Mouse (Mus musculus) intestine, postnatal 0 days (tissue): Measurements from ENCODE around the gene Tbc1d16. TPM values are rescaled to one million over a fixed set of nuclear protein-coding genes. Genes with fewer than 3 reads are reported as not detected.

Experiments used
- ATAC-seq: fragments of 200-750 bp; cut with Nextera tagmentation; 2 replicates; pipeline ENCODE4 v1.8.0; 2017; ENCODE audit warnings: mild to moderate bottlenecking, moderate TSS enrichment, moderate library complexity
- H3K27ac ChIP-seq: fragments of 300-500 bp; sonication (generic); 2 replicates; pipeline ENCODE4 v1.5.1; 2014; ENCODE audit warnings: mild to moderate bottlenecking, low read depth, low read length, moderate library complexity
- H3K27me3 ChIP-seq: fragments of 300-500 bp; sonication (generic); replicated peaks from 2 replicates; pipeline ENCODE4 v1.6.1; 2014; ENCODE audit warnings: low read length, mixed read lengths; ENCODE audit not compliant: control insufficient read depth, insufficient read depth
- H3K36me3 ChIP-seq: fragments of 300-500 bp; sonication (generic); 2 replicates; pipeline ENCODE4 v1.6.1; 2014; ENCODE audit warnings: mild to moderate bottlenecking, moderate library complexity; ENCODE audit not compliant: control insufficient read depth, insufficient read depth
- H3K4me1 ChIP-seq: fragments of 300-500 bp; sonication (generic); replicated peaks from 2 replicates; pipeline ENCODE4 v1.6.1; 2014; ENCODE audit warnings: antibody characterized with exemption, low read length, mixed read lengths; ENCODE audit not compliant: control insufficient read depth, insufficient read depth
- H3K4me2 ChIP-seq: fragments of 300-500 bp; sonication (generic); replicated peaks from 2 replicates; pipeline ENCODE4 v1.6.1; 2014; ENCODE audit warnings: low read depth, mild to moderate bottlenecking, moderate library complexity
- H3K4me3 ChIP-seq: fragments of 300-500 bp; sonication (generic); 2 replicates; pipeline ENCODE4 v1.5.1; 2014; ENCODE audit warnings: low read depth, low read length
- H3K9ac ChIP-seq: fragments of 300-500 bp; sonication (generic); 2 replicates; pipeline ENCODE4 v1.6.1; 2014; ENCODE audit warnings: mild to moderate bottlenecking, low read depth, low read length
- H3K9me3 ChIP-seq: fragments of 300-500 bp; sonication (generic); 2 replicates; pipeline ENCODE4 v1.6.1; 2016; ENCODE audit warnings: mixed run types; ENCODE audit not compliant: control insufficient read depth
- CTCF ChIP-seq: sonication (generic); IDR thresholded peaks from 2 replicates; pipeline ENCODE4 v1.5.1; 2016; ENCODE audit warnings: low read depth, mild to moderate bottlenecking, control low read depth, antibody characterized with exemption, moderate library complexity
- WGBS: fragments of 180-500 bp; shearing (Covaris S2); extraction: QIAGEN DNeasy Blood & Tissue Kit; methylation state at CpG from one replicate; pipeline ENCODE4 v1.1.7; 2014; 5-methylcytosine and 5-hydroxymethylcytosine counted together
- polyA plus RNA-seq: library from polyadenylated mRNA; unstranded; fragments of >200 nt; fragmentation: Nextera tagmentation; extraction: Ambion mirVana; gene quantifications from 2 replicates; pipeline ENCODE4 v1.2.1, GENCODE M21; 2015

The Tbc1d16 gene
- polyA plus RNA-seq, 1 experiment from 2014 or later = 3.8 TPM

DNA sequence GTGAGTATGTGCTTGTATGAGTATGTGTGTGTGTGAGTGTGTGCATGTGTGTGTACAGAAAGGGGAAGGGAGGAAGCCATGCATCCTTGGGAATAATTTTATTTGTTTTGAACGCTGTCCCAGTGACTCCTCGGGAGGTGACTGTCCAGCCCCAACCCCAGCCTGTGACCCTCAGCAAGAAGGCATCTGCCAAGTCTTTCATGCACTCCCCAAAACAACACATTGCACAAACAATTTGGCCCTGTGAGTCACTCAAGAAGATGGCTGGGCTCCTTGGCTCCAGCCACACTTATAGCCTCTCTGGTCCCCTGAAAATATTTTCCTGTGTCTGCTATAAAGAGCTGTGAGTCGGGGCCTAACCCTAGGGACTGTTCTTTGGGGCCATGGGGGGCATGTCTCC is 41.9 kb downstream of the Tbc1d16 start:
- 66% methylated on average over 3 of the region's 3 CpGs for WGBS
- ATAC-seq = no peak
- no peaks in the 10 kb centered on the region for H3K36me3 ChIP-seq
- no peaks in the 10 kb centered on the region for H3K9me3 ChIP-seq
- no peaks in the 10 kb centered on the region for H3K27me3 ChIP-seq
- no peak overlapping the region for H3K4me3 ChIP-seq
- H3K27ac ChIP-seq = no peak overlapping the region
- peaks cover 4% of the 10 kb centered on the region; the same call in 1 of the 2 replicates for H3K4me1 ChIP-seq
- TF ChIP-seq CTCF = no peak
- H3K9ac ChIP-seq = no peak overlapping the region
- H3K4me2 ChIP-seq = no peak overlapping the region

DNA sequence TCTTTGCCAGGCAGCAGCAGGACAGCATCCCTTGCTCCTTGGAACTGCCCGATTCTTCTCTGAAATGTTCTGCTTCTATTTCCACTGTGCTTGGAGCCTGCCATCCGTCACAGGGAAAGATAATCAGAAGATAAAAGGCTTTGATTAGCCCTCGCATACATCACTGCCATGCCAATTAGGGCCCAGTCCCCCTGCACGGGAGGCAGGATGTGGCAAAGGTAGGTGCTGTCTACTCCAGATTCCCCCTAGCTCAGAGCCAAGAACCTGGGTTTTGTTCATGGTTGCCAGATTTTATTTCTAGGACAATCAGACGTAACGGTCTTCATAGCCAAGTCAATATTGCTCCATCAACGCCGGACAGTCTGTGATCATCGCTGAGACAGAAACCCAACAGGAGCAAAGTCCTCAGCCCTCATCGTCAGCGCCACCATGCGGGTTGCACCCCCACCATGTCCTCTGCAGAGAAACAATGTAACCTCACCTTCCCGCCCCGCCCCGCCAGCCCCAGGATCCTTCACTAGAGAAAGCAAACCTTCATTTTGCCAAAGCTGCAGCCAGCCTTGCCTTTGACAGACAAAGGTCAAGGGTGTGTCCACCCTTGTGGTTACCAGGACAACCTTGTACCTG is 44.5 kb downstream of the Tbc1d16 start:
- Histone ChIP-seq H3K4me1 (peaks cover 4% of the 10 kb centered on the region; the same call in 1 of the 2 replicates), H3K27me3 (no peaks in the 10 kb centered on the region), H3K27ac (no peak overlapping the region), H3K9ac (no peak overlapping the region), H3K4me2 (no peak overlapping the region), H3K4me3 (no peak overlapping the region), H3K36me3 (no peaks in the 10 kb centered on the region), H3K9me3 (no peaks in the 10 kb centered on the region)
- TF ChIP-seq CTCF = peak; percentile 44
- WGBS = 42% methylated on average over 15 of the region's 15 CpGs
- peak; percentile 35; the same call in 1 of the 2 replicates for ATAC-seq

DNA sequence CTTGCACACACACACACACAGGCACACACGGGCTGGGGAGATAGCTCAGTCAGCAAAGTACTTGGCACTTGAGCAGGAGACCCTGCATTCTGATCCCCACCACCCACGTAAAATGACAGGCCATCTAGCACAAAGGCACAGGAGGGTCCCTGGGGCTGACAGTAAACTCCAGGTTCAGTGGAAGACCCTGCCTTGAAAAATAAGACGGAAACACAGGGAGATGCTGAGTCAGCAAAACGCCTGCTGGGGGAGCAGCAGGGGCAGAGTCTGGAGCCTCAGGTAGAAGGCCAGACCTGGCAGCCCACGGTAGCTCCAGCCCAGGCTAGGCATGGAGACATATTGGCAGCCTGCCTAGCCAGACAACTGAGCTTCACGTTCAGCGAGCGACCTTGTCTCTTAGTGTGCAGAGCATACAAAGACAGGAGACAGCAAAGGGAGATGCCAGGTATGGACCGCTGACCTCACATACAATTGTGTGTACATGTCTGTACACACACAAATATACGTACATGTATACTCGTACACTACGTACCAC is 46.4 kb downstream of the Tbc1d16 start:
- Histone ChIP-seq H3K4me3 (no peak overlapping the region), H3K36me3 (no peaks in the 10 kb centered on the region), H3K27me3 (no peaks in the 10 kb centered on the region), H3K4me2 (no peak overlapping the region), H3K9me3 (no peaks in the 10 kb centered on the region), H3K27ac (no peak overlapping the region), H3K9ac (no peak overlapping the region), H3K4me1 (no peaks in the 10 kb centered on the region)
- TF ChIP-seq CTCF = no peak
- ATAC-seq = no peak
- 80% methylated on average over 12 of the region's 12 CpGs for WGBS

- no peak for TF ChIP-seq CTCF
- Histone ChIP-seq H3K4me3 (no peak overlapping the region), H3K9me3 (no peaks in the 10 kb centered on the region), H3K27me3 (no peaks in the 10 kb centered on the region), H3K4me1 (no peaks in the 10 kb centered on the region), H3K4me2 (no peak overlapping the region), H3K27ac (no peak overlapping the region), H3K36me3 (no peaks in the 10 kb centered on the region), H3K9ac (no peak overlapping the region)
- no peak for ATAC-seq
- WGBS = 78% methylated on average over 14 of the region's 14 CpGs
Measured at GRCm38 (mm10) chr11:119180824-119181582, 47.3 kb downstream of the Tbc1d16 start.

DNA sequence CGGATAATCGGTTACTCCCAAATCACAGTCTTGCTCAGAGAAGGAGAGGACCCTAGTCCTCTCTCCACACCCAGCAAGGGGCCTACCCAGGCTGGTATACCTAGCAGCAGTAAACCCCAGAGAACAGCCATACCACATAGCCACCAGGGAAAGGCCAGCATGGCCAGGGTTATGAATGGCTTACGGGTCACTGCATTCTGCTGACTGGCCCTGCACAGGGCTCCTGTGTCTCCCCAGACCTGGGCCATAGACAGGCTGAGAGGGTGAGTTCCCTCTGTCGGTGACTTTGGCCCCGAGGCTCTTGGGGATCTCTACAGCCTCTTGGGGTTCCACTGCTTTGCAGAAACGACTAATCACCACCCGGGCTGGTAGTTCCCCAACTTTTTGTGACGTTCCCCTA is 50.0 kb downstream of the Tbc1d16 start:
- no peak for TF ChIP-seq CTCF
- no peak overlapping the region for H3K27ac ChIP-seq
- ATAC-seq = no peak
- no peaks in the 10 kb centered on the region; the same call in 1 of the 2 replicates for H3K36me3 ChIP-seq
- H3K4me1 ChIP-seq = no peaks in the 10 kb centered on the region
- WGBS = 85% methylated on average over 8 of the region's 8 CpGs
- no peaks in the 10 kb centered on the region for H3K27me3 ChIP-seq
- no peaks in the 10 kb centered on the region for H3K9me3 ChIP-seq
- no peak overlapping the region for H3K9ac ChIP-seq
- H3K4me2 ChIP-seq = no peak overlapping the region
- H3K4me3 ChIP-seq = no peak overlapping the region

DNA sequence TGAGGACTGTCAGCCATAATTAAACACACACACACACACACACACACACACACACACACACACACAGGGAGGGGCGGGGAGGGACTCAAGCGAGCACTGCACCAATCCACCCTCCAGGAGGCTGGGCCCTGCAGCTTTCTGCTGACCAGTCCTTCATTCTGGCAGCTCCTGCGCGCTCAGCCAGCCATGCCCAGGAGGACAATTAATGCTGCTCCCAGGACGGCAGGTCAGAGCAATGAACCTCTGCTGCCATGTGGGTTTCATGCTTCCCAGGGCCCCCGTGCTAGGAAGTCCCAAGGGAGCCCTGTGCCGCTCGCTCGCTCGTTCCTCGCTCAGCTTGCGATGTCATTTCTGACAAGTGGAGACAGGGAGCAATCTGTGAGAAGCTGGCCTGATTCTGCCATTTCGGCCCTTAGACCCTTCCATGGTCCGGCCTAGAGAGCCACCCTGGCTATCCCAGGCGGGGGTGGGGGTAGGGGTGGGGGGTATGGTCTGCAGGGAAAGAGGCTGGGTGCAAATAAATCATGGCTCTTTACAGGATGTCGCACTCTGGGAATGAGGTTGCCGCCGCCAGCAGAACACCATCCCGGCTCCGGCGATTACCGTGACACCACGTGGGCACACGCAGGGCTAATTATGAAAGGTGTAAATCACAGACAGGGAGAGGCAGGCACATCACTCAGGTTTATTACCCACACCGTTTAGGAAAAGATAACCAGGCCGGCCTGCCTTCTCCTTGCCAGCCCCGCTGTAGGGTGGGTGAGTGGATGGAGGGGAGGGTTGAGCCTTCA is 51.7 kb downstream of the Tbc1d16 start:
- no peaks in the 10 kb centered on the region; the same call in 1 of the 2 replicates for H3K36me3 ChIP-seq
- no peaks in the 10 kb centered on the region for H3K9me3 ChIP-seq
- no peak overlapping the region for H3K4me2 ChIP-seq
- 66% methylated on average over 26 of the region's 27 CpGs for WGBS
- no peaks in the 10 kb centered on the region for H3K27me3 ChIP-seq
- TF ChIP-seq CTCF = no peak
- no peak overlapping the region for H3K9ac ChIP-seq
- no peak overlapping the region for H3K27ac ChIP-seq
- H3K4me1 ChIP-seq = no peaks in the 10 kb centered on the region
- 0 out of 2 replicates have a peak, but pooled peaks have one; percentile 2 for ATAC-seq
- H3K4me3 ChIP-seq = no peak overlapping the region
